In the genomic region with DNA sequence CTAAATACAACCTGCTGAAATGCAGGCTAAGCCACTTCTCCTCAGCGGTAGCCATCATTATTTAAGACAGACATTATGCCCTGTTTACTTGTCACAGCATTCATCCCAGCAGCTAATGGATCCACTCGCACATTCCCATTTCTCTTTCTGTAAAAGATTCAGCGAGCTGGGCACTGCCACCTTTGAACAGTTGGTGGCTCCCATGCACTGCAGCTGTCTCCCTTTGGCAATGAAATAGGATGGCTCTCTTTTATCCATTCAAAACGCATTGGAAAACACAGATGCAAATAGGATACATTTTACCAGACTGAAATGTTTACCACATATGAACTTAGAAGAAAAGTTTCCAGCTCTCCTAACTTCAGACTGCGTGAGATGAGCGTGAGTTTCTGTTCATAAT, we compare ENCODE assay signal across 9 mouse cellular contexts. TPM values are rescaled to one million over a fixed set of nuclear protein-coding genes. Genes with fewer than 3 reads are reported as not detected.
DNase-seq lines count a peak whose midpoint lies in the region; ATAC-seq lines count a peak whose summit lies in the region.
"Had no signal": no experiment of that assay in that cellular context is flagged by ENCODE, and none has a peak within 500 bp of the region (broad histone marks: within the 10 kb centered on the region; RNA-seq: fewer than 3 reads in every experiment).

No protein-coding gene starts in this region.

- no peaks in the 10 kb centered on the region for H3K27me3 ChIP-seq in forebrain, embryonic 16.5 days (replicated peaks; ENCODE audit: control insufficient read depth, insufficient read depth, low read length)
- no peaks in the 10 kb centered on the region for H3K27me3 ChIP-seq in midbrain, embryonic 15.5 days (replicated peaks)

- peak; percentile 91 for ATAC-seq in forebrain, embryonic 16.5 days
- ATAC-seq in midbrain, embryonic 15.5 days (replicated peaks) = peak; percentile 85
- no peak for ATAC-seq in erythroid progenitor cell, adult 5-6 weeks (replicated peaks; ENCODE audit: low FRiP score, poor library complexity, severe bottlenecking)

- H3K4me1 ChIP-seq in forebrain, embryonic 16.5 days (replicated peaks; ENCODE audit: control insufficient read depth, insufficient read depth, low read length) = peaks cover 6% of the 10 kb centered on the region
- H3K4me1 ChIP-seq in midbrain, embryonic 15.5 days = no peaks in the 10 kb centered on the region; the same call in 1 of the 2 replicates

- no peak overlapping the region for H3K9ac ChIP-seq in forebrain, embryonic 16.5 days (replicated peaks; ENCODE audit: low read depth, low read length)
- H3K9ac ChIP-seq in midbrain, embryonic 15.5 days = no peak overlapping the region

- no peak overlapping the region for H3K4me3 ChIP-seq in forebrain, embryonic 16.5 days (replicated peaks; ENCODE audit: low read length)
- no peak overlapping the region for H3K4me3 ChIP-seq in midbrain, embryonic 15.5 days

- H3K36me3 ChIP-seq in forebrain, embryonic 16.5 days (ENCODE audit: control insufficient read depth, insufficient read depth) = no peaks in the 10 kb centered on the region
- H3K36me3 ChIP-seq in midbrain, embryonic 15.5 days (replicated peaks) = no peaks in the 10 kb centered on the region

- H3K9me3 ChIP-seq in forebrain, embryonic 16.5 days (ENCODE audit: control insufficient read depth, low read length) = no peaks in the 10 kb centered on the region
- no peaks in the 10 kb centered on the region for H3K9me3 ChIP-seq in midbrain, embryonic 15.5 days

- H3K27ac ChIP-seq in forebrain, embryonic 16.5 days (ENCODE audit: low read length) = no peak overlapping the region
- H3K27ac ChIP-seq in midbrain, embryonic 15.5 days = no peak overlapping the region

- H3K4me2 ChIP-seq in forebrain, embryonic 16.5 days (ENCODE audit: low read length) = no peak overlapping the region
- H3K4me2 ChIP-seq in midbrain, embryonic 15.5 days = no peak overlapping the region

- peak; percentile 22 for DNase-seq in heart, postnatal 4 days
- DNase-seq in heart, adult 8-10 months (ENCODE audit: low spot score) = no peak
- DNase-seq in adrenal gland, postnatal 25 days = peak; percentile 12
- DNase-seq in layer of hippocampus, adult 8-10 months (ENCODE audit: low spot score in 2 of 2) = peak; percentile 30 to 72
- no peak for DNase-seq in thymus, postnatal 14 days

- WGBS in forebrain, embryonic 16.5 days = 23% methylated on average over 6 of the region's 6 CpGs
- 35% methylated on average over 6 of the region's 6 CpGs for whole genome bisulfite sequencing in midbrain, embryonic 15.5 days

RNA-seq across cellular contexts. Expression of a gene that starts 21.5 kb away (rescaled TPM):
- not detected for total RNA-seq in heart, postnatal 4 days (2021)
- not detected for total RNA-seq in heart, adult 8-10 months (2022)
- 4.8 and 5.1 TPM in 2 replicates for total RNA-seq in adrenal gland, postnatal 25 days (2021)
- 2.0 and 3.1 TPM in 2 replicates for polyA plus RNA-seq in forebrain, embryonic 16.5 days (2015; fragmentation: Nextera tagmentation; extraction: Ambion mirVana)
- 10 to 100 TPM; 33.3 to 43.9 (median 38.7) TPM for total RNA-seq in layer of hippocampus, adult 8-10 months (2022)
- polyA plus RNA-seq in midbrain, embryonic 15.5 days (2015; fragmentation: Nextera tagmentation; extraction: Ambion mirVana) = 5.4 and 7.2 TPM in 2 replicates
- total RNA-seq in erythroid progenitor cell, adult 5-6 weeks (2015; ENCODE audit: low replicate concordance) = not detected in 2 replicates
- total RNA-seq in erythroid progenitor cell, adult 5-6 weeks (2017; ENCODE audit: low replicate concordance) = not detected in 2 replicates
- total RNA-seq: heart, postnatal 14 days had no signal

Comparison
In these comparisons a context has a peak if more than half of its experiments do, and no peak if none do; other contexts are left out.
1. DNase-seq: peak in heart, postnatal 4 days (single experiment), adrenal gland, postnatal 25 days (single experiment) and layer of hippocampus, adult 8-10 months (2 of 2); none in heart, adult 8-10 months (single experiment) and thymus, postnatal 14 days (single experiment).